Mouse (Mus musculus) cerebellum, postnatal 36 days (tissue): ENCODE data around the gene Gm4981.
"Not testable (repeated sequence)": the region's sequence is repeated elsewhere in the genome, so short reads cannot be mapped to it uniquely, and the experiment has no call there.

Experiments
- DNase-seq, 2 experiments: peaks; one replicate each; pipeline ENCODE4 v3.0.0; 2021 to 2022; ENCODE audit warnings: mixed read lengths in 2 of 2

The Gm4981 gene

DNA sequence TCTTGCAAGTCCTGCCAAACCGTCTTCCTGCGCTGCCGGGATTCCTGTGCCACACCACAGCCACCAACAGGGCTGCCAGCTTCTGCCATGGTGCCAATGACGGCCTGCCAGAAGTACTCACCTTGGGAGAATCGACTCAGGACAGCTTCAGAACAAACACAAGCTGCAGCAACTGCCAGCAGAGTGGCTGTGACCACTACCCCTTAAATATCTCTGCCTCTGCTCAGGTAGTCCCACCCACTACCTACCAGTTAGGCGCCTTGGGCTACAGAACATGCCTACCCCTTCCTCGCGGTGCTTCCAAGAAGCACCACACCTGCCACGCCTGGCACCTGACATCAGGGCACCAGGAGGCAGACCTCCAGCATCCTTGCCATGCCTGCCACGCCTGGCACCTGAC lies at the start of gene Gm4981:
TSS of gene Gm4981 (minus strand) at position 89 of the 400 bp plus-strand sequence.
- DNase-seq = no peak

DNA sequence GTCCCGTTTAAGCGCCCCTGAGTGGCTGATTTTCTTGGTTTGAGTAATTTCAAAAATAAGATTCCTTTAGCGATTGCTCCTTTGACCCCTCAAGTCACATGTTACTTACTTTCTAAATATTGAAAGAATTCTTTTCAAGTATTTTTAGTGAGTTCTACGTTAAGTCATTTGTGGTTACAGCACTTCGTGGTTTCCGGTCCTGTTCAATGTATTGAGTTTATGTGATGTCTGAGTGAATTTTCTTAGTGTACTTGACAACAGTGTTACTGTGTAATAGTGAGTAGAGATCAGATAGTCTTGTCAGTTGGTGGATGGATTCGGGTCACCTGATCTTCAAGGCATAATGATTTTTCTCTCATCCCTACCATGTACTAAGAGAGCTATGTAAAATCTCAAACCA lies 45.7 kb upstream of the Gm4981 start:
- no peak for DNase-seq

DNA sequence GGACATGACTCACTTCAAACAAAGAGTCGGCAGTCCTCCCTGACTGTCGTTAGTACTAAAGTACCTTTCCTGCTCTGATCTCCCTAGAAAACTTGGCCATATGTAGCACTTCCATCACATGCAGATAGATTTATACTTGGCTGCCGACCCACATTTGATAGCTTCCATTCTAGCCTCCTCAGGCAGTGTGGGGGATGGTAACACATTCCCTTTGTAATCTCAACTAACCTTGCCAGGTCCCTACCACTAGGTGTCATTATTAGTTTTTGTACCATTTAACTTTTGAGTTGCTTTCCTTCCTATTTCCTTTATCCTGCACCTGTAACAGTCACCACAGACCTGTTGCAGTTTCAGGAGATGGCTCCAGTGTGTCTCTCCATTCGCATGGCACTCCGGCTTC lies 22.0 kb upstream of the Gm4981 start:
- DNase-seq = no peak

DNA sequence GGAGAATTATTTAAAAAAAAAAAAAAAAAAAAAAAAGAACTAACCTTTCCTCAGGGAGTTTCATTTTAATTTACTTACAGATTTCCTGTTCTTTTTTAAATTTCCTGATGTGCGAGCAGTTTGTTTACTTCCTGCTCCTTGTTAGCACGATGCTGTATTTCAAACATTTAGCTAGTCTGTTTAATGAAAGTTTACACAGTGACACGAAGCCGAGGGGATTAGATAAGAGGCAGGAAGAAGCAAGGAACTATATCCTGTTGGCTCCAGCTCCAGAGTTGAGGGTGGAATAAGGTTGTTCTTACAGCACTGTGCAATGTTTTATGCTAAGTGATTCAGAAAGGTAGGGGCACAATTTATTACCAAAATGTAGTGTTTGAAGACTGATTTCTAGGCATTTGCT lies 19.5 kb upstream of the Gm4981 start:
- DNase-seq = no peak

DNA sequence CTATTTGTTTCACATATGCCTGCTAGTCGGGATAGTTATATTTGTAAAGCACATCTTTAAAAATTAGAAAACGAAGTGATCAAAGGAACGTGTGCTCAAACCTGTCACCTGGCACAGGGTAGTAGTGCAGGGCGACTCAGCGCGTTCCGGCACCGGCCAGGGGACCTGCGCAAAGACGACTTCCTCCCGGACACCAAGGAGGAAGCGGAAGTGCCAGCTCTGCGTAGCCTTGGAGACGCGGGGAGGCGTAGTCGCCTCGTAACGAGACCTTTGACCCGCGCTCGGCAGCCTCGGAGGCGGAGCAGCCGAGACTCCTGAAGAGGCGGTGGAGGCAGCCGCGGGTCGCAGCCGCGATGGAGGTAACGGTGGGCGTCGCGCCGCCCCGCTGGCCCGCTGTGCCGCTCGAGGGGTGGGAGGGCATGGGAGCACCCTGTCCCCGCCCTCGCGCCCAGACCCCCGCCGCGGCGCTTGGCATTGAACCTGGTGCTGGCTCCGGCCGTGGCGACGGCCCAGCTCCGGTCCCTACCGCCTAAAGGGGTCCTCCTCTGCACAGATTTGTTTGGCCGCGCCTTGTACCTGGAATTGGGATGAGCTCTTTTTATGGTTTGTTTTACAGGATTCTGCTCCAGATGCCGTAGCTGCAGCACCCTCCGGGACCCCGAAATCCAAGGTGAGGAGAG lies 18.9 kb upstream of the Gm4981 start, which contains the start of gene Gcc2:
TSS of gene Gcc2 (plus strand) at position 285 of the 680 bp plus-strand sequence.
- DNase-seq = peak; percentile 89 to 93

DNA sequence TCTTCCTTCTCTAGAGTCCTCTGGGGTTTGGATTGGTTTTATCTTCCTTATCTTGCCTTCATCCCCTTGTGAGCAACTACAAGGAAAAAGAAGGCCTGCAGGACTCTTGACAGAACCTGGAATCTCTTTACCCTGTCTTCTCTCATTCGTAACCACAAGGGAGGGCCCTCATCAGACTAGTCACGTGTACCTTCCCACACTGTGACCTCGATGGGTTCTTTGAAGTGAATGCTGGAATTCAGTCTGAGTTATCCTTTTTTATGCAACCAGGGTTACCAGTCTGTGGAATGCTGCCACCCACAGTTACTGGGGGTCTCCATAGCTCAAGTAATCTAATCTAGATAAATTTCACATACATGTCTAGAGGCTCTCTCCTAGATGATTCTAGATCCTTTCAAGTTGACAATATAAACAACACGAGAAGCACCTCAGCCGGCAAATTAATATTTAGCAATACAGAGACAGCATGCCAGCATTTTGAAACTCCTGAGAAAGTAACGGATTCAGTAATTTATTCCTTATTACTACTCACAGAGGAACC lies 18.2 kb upstream of the Gm4981 start:
- DNase-seq = peak in 1 of 2 experiments; percentile 17

DNA sequence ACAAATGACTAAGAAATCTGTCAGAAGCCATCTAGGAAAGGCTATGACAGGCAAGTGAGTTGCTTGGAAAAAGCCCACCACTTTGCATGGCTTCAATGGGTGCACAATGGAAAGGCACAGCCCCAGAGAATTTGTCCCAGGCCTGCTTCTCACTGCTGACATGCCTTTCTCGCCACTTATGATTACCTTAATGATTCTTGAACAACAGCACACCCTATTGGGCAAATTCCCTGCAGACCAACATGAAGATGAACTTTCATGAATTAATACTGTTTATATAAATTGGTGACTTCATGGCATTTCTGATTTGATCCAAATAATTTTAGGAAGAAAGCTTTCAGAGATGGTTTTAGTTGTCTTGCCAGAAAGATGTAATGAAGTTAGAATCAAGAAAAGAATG lies 13.0 kb upstream of the Gm4981 start:
- no peak for DNase-seq

DNA sequence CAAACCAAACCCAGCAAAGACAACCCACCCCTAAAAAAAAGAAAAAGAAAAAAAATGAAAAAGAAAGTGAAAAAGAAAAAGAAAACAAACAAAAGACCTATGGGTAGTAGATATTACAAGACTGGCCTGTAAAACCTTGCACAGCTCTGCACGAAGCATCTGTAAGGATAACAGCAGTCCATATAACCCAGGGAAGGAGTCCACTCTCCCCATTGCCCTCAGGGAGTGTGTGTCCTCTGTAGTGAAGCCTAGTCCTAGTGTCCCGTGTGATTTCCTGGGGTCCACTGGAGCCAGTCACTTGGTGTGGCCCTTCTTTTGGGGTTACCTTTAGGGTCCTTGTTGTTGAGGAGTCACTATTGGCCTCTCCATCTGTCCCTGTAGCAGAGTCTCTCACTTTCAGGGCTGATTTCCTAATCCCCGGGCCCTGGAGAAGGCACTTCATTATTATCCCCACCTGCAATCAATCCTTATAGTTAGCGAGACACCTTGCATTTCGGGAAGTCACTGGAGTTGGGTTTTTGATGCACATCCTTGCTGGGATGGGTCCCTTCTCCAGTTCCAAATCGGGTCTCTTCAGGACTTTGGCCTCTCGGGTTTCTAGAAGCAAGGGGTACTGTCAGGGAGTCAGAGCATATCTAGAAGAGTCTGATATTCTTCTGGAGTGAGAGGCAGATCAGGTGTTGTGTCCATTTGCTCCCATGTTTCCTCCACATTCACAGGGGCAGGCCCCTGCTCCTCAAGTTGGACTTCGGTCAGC lies 2.7 kb upstream of the Gm4981 start:
- DNase-seq = peak; percentile 31 to 38

DNA sequence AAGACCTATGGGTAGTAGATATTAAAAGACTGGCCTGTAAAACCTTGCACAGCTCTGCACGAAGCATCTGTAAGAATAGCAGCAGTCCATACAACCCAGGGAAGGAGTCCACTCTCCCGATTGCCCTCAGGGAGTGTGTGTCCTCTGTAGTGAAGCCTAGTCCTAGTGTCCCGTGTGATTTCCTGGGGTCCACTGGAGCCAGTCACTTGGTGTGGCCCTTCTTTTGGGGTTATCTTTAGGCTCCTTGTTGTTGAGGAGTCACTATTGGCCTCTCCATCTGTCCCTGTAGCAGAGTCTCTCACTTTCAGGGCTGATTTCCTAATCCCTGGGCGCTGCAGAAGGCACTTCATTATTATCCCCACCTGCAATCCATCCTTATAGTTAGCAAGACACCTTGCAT lies 1.5 kb downstream of the Gm4981 start:
- DNase-seq = not testable (repeated sequence)

DNA sequence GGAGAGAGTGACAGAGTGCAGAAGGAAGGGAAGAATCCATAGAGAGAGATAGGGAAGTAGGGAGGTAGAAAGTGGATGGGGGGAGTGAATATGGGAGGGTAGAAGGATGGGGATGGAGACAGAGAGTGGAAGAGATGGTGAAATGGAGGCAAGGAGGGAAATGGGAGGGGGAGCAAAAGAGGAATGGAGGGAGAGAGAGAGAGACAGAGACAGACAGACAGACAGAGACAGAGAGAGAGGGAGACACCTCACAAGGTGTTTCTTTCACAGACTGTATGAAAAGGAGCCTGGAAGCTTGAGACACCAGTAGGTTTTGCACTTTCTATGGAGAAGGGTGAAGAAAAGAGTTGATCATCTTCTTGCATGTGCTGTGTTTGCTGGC lies 2.8 kb downstream of the Gm4981 start:
- DNase-seq = not testable (repeated sequence)

DNA sequence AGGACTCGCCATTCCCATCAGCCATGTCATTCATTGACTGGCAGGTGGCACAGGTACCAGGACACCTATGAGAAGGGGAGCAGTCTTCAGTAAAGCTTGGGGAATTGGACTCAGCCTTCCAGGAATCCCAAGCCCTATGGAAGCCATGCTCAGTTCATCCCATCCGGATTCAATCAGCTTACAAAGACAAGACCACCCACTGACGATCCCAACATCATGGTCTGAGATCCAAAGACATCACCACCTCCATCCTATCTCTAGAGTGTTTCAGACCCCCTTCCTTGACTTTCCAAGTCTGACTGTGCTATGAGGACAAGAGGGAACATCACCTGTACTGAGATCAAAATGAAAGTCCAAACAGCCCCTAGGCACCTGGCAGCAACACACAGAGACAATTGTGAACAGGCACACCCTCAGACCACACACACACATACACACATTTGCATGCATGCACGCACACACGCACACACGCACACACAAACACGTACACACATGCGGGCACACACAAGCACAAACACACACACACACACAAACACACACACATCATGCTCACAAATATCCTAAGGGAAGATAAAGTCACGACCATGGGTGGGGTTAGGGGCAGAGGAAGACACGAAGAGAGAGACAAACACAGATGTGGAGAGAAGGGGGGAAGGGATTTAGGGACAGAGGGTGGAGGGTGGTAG lies 3.3 kb downstream of the Gm4981 start:
- DNase-seq = not testable (repeated sequence)

DNA sequence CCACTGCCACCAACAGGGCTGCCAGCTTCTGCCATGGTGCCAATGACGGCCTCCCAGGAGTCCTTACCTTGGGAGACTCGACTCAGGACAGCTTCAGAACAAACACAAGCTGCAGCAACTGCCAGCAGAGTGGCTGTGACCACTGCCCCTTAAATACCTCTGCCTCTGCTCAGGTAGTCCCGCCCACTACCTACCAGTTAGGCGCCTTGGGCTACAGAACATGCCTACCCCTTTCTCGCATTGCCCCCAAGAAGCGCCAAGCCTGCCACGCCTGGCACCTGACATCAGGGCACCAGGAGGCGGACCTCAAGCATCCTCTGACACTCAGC lies 3.9 kb downstream of the Gm4981 start, which contains the start of gene Duxf3:
TSS of gene Duxf3 (minus strand) at position 35 of the 329 bp plus-strand sequence.
- not testable (repeated sequence) for DNase-seq

DNA sequence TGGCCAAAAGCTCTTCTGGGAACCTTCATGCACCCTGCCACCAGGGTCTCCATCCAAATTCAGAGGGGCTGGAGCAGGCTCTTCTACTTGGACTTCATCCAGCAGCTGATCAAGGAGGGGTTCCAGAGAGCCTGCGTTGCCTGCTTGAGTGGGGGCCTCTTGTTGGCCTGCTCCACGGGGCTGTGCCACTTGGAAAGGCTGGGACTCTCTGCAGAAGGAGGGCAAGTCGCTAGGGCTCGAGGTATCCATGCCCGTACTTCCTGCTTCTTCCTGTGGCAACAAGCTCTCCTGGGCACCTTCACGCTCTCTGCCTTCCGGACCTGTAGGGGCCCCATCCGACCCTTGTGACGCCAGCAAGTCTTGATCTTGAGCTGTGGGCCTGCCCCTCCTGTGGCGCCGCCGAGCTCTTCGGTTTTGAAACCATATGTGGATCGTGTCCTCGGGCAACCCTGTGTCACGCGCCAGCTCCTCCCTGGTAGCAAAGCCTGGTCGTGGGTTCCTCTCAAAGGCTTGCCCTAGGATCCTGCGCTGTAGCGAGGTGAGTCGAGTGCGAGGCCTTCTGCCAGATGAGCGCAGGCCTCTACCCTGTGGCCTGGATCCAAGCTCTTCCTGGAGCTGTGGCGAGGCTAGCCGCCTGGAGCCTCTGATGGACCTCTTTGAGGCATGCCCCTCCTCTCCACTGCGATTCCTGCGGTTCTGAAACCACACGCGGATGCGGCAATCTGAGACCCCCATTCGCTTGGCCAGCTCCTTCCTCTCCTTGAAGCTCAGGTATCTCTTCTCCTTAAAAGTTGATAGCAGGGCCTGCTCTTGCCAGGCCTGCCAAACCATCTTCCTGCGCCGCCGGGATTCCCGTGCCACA lies 4.5 kb downstream of the Gm4981 start:
- DNase-seq = peak; percentile 56 to 62

DNA sequence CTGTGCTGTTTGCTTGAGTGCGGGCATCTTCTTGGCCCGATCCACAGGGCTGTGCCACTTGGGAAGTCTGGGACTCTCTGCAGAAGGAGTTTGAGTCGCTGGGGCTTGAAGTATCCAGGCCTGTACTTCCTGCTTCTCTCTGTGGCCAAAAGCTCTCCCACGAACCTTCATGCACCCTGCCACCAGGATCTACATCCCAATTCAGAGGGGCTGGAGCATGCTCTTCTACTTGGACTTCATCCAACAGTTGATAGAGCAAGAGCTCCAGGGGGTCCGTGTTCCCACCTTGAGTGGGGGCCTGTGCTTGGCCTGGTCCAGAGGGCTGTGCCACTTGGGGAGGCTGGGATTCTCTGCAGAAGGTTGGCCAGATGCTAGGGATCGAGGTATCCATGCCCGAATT lies 5.4 kb downstream of the Gm4981 start:
- DNase-seq = not testable (repeated sequence)

DNA sequence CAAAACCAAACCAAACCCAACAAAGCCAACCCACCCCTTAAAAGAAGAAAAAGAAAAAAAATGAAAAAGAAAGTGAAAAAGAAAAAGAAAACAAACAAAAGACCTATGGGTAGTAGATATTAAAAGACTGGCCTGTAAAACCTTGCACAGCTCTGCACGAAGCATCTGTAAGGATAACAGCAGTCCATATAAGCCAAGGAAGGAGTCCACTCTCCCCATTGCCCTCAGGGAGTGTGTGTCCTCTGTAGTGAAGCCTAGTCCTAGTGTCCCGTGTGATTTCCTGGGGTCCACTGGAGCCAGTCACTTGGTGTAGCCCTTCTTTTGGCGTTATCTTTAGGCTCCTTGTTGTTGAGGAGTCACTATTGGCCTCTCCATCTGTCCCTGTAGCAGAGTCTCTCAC lies 6.5 kb downstream of the Gm4981 start:
- not testable (repeated sequence) for DNase-seq

DNA sequence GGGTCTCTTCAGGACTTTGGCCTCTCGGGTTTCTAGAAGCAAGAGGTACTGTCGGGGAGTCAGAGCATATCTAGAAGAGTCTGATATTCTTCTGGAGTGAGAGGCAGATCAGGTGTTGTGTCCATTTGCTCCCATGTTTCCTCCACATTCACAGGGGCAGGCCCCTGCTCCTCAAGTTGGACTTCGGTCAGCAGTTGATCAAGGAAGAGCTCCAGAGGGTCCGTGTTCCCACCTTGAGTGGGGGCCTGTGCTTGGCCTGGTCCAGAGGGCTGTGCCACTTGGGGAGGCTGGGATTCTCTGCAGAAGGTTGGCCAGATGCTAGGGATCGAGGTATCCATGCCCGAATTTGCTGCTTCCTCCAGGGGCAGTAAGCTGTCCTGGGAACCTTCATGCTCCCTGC lies 8.7 kb downstream of the Gm4981 start:
- DNase-seq = not testable (repeated sequence)

DNA sequence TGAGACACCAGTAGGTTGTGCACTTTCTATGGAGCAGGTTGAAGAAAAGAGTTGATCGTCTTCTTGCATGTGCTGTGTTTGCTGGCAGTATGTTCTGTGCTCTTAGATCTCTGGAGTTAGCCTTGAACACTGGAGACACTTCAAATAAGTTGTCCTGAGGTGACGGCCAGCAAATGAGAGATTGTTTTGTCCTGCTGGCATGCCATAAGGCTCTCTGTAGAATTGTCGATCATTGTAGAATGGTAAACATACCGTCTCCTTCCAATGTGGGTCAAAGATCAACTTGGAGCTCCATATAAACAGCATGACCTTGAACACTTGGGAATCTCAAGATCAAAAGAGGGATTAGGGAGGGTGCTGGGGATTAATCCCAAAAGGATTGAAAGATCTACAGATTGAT lies 10.1 kb downstream of the Gm4981 start:
- not testable (repeated sequence) for DNase-seq

DNA sequence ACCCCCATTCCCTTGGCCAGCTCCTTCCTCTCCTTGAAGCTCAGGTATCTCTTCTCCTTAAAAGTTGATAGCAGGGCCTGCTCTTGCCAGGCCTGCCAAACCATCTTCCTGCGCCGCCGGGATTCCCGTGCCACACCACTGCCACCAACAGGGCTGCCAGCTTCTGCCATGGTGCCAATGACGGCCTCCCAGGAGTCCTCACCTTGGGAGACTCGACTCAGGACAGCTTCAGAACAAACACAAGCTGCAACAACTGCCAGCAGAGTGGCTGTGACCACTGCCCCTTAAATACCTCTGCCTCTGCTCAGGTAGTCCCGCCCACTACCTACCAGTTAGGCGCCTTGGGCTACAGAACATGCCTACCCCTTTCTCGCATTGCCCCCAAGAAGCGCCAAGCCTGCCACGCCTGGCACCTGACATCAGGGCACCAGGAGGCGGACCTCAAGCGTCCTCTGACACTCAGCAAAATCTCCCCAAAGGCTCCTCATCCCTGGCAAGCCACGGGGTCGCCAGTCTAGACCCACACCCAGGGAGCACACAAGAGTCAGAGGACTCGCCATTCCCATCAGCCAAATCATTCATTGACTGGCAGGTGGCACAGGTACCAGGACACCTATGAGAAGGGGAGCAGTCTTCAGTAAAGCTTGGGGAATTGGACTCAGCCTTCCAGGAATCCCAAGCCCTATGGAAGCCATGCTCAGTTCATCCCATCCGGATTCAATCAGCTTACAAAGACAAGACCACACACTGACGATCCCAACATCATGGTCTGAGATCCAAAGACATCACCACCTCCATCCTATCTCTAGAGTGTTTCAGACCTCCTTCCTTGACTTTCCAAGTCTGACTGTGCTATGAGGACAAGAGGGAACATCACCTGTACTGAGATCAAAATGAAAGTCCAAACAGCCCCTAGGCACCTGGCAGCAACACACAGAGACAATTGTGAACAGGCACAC lies 11.4 kb downstream of the Gm4981 start, which contains the start of gene AW822073:
TSS of gene AW822073 (minus strand) at position 104 of the 959 bp plus-strand sequence.
- peak in 1 of 2 experiments; percentile 39 for DNase-seq

DNA sequence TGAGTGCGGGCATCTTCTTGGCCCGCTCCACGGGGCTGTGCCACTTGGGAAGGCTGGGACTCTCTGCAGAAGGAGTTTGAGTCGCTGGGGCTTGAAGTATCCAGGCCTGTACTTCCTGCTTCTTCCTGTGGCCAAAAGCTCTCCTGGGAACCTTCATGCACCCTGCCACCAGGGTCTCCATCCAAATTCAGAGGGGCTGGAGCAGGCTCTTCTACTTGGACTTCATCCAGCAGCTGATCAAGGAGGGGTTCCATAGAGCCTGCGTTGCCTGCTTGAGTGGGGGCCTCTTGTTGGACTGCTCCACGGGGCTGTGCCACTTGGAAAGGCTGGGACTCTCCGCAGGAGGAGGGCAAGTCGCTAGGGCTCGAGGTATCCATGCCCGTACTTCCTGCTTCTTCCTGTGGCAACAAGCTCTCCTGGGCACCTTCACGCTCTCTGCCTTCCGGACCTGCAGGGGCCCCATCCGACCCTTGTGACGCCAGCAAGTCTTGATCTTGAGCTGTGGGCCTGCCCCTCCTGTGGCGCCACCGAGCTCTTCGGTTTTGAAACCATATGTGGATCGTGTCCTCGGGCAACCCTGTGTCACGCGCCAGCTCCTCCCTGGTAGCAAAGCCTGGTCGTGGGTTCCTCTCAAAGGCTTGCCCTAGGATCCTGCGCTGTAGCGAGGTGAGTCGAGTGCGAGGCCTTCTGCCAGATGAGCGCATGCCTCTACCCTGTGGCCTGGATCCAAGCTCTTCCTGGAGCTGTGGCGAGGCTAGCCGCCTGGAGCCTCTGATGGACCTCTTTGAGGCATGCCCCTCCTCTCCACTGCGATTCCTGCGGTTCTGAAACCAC lies 12.3 kb downstream of the Gm4981 start:
- DNase-seq = peak; percentile 45 to 59

DNA sequence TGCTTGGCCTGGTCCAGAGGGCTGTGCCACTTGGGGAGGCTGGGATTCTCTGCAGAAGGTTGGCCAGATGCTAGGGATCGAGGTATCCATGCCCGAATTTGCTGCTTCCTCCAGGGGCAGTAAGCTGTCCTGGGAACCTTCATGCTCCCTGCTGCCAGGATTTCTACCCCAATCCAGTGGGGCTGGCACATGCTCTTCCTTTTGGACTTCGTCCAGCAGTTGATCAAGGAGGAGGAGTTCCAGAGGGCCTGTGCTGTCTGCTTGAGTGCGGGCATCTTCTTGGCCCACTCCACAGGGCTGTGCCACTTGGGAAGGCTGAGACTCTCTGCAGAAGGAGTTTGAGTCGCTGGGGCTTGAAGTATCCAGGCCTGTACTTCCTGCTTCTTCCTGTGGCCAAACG lies 13.3 kb downstream of the Gm4981 start:
- DNase-seq = not testable (repeated sequence)
